In the genomic region with DNA sequence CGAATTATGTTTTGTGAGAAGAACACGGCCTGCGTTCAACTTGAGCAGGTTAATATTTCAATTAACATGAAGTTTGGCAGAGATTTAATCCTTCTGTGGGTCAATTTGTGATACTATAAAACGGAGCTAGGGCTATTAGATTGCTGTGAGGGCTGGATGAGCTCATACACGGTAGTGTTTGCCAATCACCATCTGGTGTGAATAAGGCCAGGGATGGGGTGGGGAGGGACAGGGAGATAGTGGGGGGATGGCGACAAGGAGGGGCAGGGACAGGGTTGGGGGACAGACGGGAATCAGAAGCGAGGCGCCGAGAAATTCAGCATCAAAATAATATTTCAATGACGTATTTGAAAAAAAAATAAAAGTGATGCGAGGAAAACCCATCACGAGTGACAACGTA, we compare ENCODE assay signal across 7 mouse cellular contexts.
"Had no signal": no experiment of that assay in that cellular context is flagged by ENCODE, and none has a peak within 500 bp of the region (broad histone marks: within the 10 kb centered on the region; RNA-seq: fewer than 3 reads in every experiment).

No protein-coding gene starts in this region.

- H3K4me2 ChIP-seq: limb, embryonic 13.5 days; lung, embryonic 14.5 days; neural tube, embryonic 15.5 days had no signal

- H3K9ac ChIP-seq: limb, embryonic 13.5 days; lung, embryonic 14.5 days; neural tube, embryonic 15.5 days had no signal

- H3K4me3 ChIP-seq: limb, embryonic 13.5 days; midbrain, embryonic 10.5 days; myocyte; neural tube, embryonic 15.5 days had no signal

- H3K4me1 ChIP-seq: limb, embryonic 13.5 days; neural tube, embryonic 15.5 days had no signal

- H3K9me3 ChIP-seq: limb, embryonic 13.5 days; neural tube, embryonic 15.5 days had no signal

- H3K27ac ChIP-seq: kidney, postnatal 0 days; limb, embryonic 13.5 days; neural tube, embryonic 15.5 days; stomach, postnatal 0 days had no signal

- H3K27me3 ChIP-seq: limb, embryonic 13.5 days; neural tube, embryonic 15.5 days had no signal

- H3K36me3 ChIP-seq: limb, embryonic 13.5 days; midbrain, embryonic 10.5 days; neural tube, embryonic 15.5 days had no signal
